Mouse (Mus musculus) ovary, postnatal 14 days (tissue): ENCODE measurements around the gene Abhd17c.

Source experiments
- DNase-seq: peaks from one replicate; pipeline ENCODE4 v3.0.0; 2022; ENCODE audit warnings: low spot score

Gene Abhd17c

DNA sequence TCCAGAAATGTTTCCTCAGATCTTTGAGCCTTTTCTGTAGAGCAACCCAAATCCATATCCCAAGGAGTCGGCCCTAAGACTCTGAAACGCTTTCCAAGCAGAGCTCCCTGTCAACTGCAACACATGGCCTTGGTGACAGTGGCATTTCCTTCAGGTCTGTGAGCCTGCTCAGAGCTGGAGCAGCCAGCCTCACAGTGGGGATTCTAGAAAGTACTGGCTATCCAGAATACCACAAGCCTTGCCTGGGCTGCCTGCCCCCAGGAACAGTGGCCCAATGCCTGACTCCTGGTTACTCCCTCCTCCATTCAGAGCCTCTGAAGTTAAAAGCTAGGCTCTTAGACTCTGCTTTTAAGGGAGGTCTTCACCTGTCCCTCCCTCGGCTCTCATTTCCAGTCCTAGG is 77.8 kb downstream of the Abhd17c start:
- DNase-seq, result no peak

DNA sequence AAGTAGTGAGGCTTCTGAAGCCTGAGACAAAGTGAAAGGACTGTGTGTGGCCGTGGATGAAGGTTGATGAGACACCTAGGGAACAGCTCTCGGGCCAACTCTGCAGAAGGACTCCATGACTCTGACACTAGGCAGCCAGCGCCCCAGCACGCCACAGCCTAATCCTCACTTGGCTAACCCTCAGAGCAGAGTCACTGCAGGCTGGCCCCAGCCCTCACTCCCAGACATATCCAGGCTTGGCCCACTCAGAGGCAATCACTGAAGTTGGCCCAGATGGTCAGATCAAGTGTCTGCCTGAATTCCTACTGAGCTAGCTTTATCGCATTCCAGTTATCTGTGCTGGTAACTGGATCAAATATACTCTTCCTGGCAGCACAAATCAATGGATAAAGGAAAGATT is 82.8 kb downstream of the Abhd17c start:
- no peak for DNase-seq

DNA sequence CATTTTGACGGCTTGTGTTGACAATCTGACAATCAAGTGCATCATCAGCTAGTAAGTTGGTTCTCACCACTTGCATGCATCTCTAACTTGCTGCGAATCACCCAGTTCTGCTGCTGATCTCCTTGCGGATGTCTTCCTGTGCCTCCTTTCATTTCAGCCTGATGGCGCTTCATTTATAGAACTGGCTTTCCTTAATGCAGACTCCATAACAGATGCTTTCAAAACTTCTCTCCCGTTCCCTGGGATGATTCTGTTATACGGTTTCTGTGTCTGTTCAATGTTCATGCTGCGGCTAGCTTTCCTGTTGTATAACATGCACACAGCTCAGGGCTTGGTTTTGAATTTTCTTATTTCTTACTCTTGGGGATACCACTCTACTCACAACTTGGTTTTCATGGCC is 91.9 kb downstream of the Abhd17c start:
- DNase-seq, result no peak
